Mouse (Mus musculus): ENCODE measurements around the gene Ddx27.

Gene Ddx27

DNA sequence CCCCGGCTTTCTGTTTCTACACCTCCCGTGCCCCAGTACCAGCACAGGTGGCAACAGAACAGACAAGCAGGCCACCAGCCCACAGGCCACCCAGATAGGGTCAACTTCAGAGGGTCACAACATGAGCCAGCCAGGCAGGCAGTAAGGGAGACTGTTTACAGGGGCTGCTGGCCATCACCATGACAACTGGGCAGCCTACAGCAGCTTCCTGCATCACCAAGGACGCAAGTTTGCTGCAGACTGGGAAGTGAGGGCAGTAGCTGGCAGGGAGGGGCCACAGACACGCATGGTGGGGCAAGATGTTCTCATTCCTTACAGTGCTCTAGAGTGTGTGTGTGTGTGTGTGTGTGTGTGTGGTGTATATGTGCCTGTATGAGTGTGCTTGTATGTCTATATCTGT lies 66.6 kb downstream of the Ddx27 start:
- DNase-seq (ENCODE audit: low spot score in 2 of 2): no peak
